Mouse (Mus musculus) naive thymus-derived CD4-positive, alpha-beta T cell, adult 2 months (primary cell): ENCODE data around the gene Csn2.

Source experiments
- DNase-seq: peaks from one replicate; pipeline ENCODE4 v3.0.0-alpha.2; 2011; ENCODE audit warnings: low read depth

Gene Csn2

DNA sequence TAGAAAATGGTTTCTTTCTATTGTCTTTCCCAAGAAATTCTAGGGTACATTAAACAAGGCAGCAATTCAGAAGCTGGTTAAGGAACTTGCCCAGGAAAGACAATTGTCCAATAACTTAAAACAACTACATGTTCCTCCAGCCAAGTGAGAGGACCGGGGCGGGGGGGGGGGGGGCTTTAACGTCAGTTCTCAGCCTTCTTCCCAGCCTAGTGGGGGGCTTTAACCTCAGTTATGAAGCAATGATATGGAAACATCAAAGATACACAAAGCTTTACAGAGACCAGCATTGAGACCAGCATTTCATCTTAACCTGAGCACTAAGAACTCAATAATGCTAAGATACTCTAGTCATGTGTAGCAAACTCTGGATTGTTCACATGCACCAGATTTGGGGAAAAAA is at the start of gene Csn2:
Gene Csn2, minus strand, starts transcription at position 101 of the 400 bp plus-strand sequence.
- DNase-seq: no peak

DNA sequence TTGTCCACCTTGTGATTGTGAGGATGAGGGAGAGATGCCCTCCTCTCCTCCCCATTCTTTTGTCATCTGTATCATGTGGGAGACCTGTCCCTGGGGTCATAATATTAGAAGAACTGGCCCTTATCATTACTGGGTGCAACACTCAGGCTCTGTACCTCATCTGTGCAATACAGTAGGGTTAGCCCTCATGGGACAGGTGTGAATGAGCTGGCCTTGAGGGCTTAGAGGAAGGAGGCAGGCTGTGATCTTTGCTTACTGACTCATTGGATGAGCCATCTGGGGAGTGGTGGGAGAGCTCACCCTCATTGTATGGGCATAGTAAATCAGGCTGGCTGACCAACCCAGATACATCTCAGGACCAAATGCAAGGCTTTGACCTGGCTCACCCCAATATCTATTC is 35.4 kb upstream of the Csn2 start:
- no peak for DNase-seq

DNA sequence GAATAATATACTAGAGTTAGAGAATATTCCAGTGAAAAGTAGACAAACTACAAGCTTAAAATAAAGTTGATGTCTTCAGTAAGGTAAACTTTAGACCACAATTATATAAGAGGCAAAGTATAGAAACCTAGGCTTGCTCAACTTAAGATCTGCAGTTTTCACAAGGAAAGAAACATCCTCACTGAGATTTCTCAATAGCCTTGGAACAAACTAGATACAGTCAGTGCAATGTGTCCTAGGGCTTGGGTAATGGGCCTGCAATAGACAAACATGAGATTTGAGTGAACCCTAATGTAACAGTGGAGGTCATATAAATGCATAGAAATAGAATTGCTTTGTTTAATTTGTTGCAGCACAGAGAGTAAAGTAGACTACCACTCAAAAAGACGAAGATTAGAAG is 6.5 kb upstream of the Csn2 start:
- no peak for DNase-seq

DNA sequence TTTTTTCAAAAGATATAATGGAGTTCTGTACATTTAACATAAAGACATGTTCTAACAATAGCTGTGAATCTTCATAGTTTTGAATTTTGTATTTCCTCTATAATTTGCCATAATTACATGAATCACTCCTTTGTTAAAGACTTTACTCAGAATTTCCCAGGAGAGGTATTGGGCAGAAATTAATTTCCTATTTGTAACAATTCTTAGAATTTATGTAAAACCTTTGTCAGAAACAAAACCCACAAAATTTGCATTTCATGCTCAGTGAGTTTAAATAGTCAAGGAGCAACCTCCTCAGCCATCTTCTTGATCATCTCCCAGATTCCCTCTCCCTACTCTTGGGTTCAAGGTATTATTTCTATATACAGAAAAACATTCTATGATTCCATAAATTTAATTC is 33.5 kb downstream of the Csn2 start, which contains the start of gene Csn1s1:
Gene Csn1s1, plus strand, starts transcription at position 301 of the 400 bp plus-strand sequence.
- DNase-seq: no peak

DNA sequence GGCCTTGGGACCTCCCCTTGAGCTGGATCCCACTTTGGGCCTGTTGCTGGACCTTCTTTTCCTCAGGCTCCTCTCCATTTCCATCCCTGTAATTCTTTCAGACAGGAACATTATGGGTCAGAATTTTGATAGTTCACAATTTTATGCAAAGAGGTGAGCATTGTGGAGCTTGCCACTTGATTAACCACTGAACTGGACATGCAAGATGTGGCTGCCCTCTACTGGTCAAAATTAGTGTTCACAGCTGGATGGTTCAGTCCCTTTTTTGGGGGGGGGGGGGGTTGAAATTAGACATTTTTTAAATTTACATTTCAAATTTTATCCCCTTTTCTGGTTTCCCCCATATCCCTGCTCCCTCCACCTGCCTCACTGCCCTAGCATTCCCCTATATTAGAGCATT is 56.6 kb downstream of the Csn2 start:
- no peak for DNase-seq
